Mouse (Mus musculus) testis, adult 2 months (tissue): ENCODE measurements at regions not wholly inside any gene's neighbourhood (a gene's known extent, or its start where the extent isn't known, plus 50 kb on each side); places are given as distances from the start of the nearest gene placed in this dataset.

ENCODE experiments used
- H3K27ac ChIP-seq: fragments of 200-500 bp; 2 replicates; pipeline ENCODE4 v1.5.1; 2012; ENCODE audit warnings: low read depth, low read length; ENCODE audit not compliant: control insufficient read depth, insufficient read depth
- H3K27me3 ChIP-seq: fragments of 200-500 bp; 2 replicates; pipeline ENCODE4 v1.6.1; 2012; ENCODE audit warnings: mild to moderate bottlenecking, low read length, moderate library complexity; ENCODE audit not compliant: control insufficient read depth, insufficient read depth
- H3K36me3 ChIP-seq: fragments of 200-500 bp; 2 replicates; pipeline ENCODE4 v1.6.1; 2012; ENCODE audit warnings: mild to moderate bottlenecking, low read length; ENCODE audit not compliant: control insufficient read depth, insufficient read depth
- H3K4me1 ChIP-seq: fragments of 200-500 bp; 2 replicates; pipeline ENCODE4 v1.6.1; 2012; ENCODE audit warnings: low read length; ENCODE audit not compliant: control insufficient read depth, insufficient read depth
- H3K4me3 ChIP-seq: fragments of 200-500 bp; 2 replicates; pipeline ENCODE4 v1.5.1; 2012; ENCODE audit warnings: low read depth, mild to moderate bottlenecking, low read length, moderate library complexity, mixed read lengths; ENCODE audit not compliant: control insufficient read depth
- CTCF ChIP-seq: fragments of 200-500 bp; IDR thresholded peaks from 2 replicates; pipeline ENCODE4 v1.5.1; 2012; ENCODE audit warnings: low read depth, mild to moderate bottlenecking, inconsistent platforms, low read length, moderate library complexity; ENCODE audit not compliant: control insufficient read depth, insufficient read depth, insufficient replicate concordance
- POLR2A ChIP-seq: fragments of 200-500 bp; IDR thresholded peaks from 2 replicates; pipeline ENCODE4 v1.6.1; 2012; ENCODE audit warnings: low read depth, mild to moderate bottlenecking, inconsistent platforms, low read length, moderate library complexity; ENCODE audit not compliant: control insufficient read depth

DNA sequence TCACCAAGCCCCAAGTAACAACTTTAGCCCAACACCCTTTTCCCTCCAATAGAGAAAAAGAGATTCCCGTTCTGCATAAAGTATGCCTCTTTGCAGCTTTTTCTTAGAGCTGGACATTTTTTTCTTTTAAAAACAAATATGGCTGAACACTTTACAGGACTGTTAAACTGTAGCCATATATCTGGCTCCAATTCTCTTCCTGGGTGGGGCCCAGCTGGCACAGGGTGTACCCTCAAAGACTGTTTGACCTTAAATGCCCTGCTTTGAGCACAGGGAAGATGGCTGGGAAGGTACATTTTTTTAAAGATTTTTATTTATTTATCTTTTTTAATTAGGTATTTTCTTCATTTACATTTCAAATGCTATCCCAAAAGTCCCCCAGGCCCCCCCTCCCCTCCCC is 55.7 kb upstream of the Klf3 start:
- Histone ChIP-seq H3K4me3 (no peak overlapping the region), H3K27me3 (no peaks in the 10 kb centered on the region), H3K36me3 (no peaks in the 10 kb centered on the region), H3K27ac (no peak overlapping the region), H3K4me1 (no peaks in the 10 kb centered on the region)
- TF ChIP-seq POLR2A (no peak), CTCF (no peak)

DNA sequence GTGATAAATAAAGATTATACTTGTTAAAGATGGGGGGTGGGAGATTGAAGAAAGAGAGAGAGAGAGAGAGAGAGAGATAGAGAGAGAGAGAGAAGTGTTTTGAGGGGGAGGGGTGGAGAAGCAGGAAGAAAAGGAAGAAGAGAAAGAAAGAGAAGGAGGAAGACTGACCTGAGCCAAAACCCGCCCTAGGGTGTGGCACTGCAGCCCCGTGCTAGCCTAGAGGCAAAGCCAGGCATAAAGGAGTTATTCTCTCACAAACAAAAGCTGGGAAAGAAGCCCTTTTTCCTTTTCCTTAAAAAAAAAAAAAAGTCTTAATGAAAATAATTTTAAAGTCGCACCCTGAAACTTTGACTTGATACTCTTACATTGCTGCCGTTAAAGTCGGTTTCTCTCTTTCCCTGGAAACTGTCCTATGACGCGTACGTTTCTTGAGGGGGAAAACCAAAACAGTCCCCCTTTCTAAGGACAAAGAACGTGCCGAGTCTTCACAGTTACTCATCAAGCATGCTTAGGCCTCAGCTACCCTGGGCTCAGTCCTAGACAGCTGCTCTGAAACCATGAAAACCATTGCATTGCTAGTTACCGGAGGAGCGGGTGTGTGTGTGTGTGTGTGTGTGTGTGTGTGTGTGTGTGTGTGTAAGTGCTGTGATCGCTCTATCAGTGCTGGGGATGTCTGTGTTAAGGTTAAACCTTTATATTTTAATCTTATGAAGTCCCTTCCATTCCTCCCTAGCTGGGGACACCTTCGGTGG is 53.6 kb upstream of the Klf3 start:
- TF ChIP-seq CTCF (no peak), POLR2A (no peak)
- Histone ChIP-seq H3K27ac (no peak overlapping the region), H3K36me3 (no peaks in the 10 kb centered on the region), H3K4me3 (no peak overlapping the region), H3K27me3 (no peaks in the 10 kb centered on the region), H3K4me1 (no peaks in the 10 kb centered on the region)

DNA sequence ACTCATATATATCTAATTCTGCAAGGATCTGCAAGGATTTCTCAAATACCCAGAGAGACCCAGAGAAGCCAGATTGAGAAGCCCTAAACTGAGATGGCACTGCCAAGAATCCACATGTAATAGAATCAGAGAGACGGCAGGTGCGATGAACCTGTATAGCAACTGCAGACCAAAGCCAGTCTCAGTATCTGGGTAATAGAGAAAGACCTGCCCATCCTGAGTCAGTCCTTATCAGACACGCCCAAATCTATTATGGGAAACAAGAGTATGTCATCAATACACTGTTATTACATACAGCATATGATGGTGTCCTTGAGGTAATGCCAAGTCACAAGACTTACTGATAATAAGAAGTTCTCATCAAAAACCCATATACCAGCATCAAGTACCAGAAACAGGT is 52.8 kb upstream of the Klf3 start:
- H3K27me3 ChIP-seq, result no peaks in the 10 kb centered on the region
- no peaks in the 10 kb centered on the region for H3K4me1 ChIP-seq
- no peak for TF ChIP-seq CTCF
- no peak for TF ChIP-seq POLR2A
- no peaks in the 10 kb centered on the region for H3K36me3 ChIP-seq
- H3K27ac ChIP-seq, result no peak overlapping the region
- H3K4me3 ChIP-seq, result no peak overlapping the region

DNA sequence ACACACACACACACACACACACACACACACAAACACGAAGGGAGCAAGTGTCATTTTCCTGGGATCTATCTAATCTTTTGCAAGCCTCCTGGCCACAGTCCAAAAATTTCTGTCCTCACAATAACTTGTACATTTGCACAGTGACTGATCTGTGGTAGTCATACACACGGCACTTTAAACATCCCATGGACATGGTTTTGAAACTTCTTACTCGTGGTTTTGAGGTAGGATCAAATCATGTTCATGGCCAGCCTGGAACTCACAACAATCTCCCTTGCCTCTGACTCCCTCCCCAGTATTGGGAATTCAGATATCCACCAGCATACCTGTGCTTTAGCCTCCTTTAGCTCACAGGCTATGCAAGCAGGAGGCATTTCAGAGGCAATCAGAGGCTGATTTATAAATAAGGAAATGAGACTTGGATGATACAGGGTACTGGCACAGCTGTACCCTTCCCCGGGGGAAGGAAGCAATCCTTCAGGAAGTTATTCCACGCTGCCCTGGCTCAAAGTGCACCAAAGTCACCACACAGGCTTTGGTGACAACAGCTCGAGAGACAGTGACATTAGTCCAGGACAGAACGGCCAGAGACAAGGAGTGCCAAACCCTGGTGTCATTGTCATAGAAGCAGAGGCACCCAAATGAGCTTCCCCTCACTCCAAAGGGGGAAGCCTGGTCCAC is 52.1 kb upstream of the Klf3 start:
- Histone ChIP-seq H3K4me3 (no peak overlapping the region), H3K36me3 (no peaks in the 10 kb centered on the region), H3K27ac (no peak overlapping the region), H3K4me1 (no peaks in the 10 kb centered on the region), H3K27me3 (no peaks in the 10 kb centered on the region)
- no peak for TF ChIP-seq CTCF
- TF ChIP-seq POLR2A, result no peak

DNA sequence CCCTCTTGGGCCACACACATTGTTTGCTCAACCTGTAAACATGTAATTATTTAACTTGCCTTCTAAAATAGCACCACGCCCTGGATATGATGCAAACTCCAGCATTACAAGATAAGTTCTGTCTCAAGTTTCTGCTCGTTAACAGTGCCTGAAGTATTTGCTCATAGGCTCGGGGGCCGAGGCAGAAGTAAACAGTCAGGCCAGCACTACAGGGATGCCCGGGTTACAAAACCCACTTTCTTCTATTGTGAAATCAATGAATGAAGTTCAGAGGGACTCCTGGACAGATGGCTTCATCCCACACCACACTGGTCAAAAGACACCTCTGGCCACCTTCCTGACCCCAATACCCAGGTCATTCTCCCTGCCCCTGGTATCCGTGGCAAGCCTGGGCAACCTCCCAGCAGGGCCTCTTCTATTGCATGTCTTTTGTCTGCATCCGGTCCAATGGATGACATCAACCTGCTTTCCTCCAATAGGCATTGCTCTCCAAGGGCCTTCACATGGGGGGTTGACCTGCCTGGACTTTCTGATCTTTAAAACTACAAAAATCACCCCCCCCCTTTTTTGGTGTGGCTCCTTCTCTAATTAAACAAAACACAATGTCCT is 49.9 kb upstream of the Klf3 start:
- H3K4me1 ChIP-seq, result no peaks in the 10 kb centered on the region
- no peaks in the 10 kb centered on the region for H3K27me3 ChIP-seq
- no peaks in the 10 kb centered on the region for H3K36me3 ChIP-seq
- H3K27ac ChIP-seq, result no peak overlapping the region
- no peak for TF ChIP-seq CTCF
- no peak for TF ChIP-seq POLR2A
- no peak overlapping the region for H3K4me3 ChIP-seq
